Mouse (Mus musculus) adrenal gland, postnatal 25 days (tissue): ENCODE data around the gene Hspa12a. TPM values are rescaled to one million over a fixed set of nuclear protein-coding genes. Genes with fewer than 3 reads are reported as not detected.
A peak's percentile ranks its signal among the peaks of the same experiment; 100 is the strongest.

Experiments used
- DNase-seq: peaks from one replicate; pipeline ENCODE4 v3.0.0; 2021; ENCODE audit warnings: mixed read lengths
- total RNA-seq: library from RNA; stranded (reverse); gene quantifications from 2 replicates; pipeline ENCODE4 v1.2.3, GENCODE M21; 2021

Hspa12a gene
- total RNA-seq, 1 experiment from 2014 or later: 119 TPM

DNA sequence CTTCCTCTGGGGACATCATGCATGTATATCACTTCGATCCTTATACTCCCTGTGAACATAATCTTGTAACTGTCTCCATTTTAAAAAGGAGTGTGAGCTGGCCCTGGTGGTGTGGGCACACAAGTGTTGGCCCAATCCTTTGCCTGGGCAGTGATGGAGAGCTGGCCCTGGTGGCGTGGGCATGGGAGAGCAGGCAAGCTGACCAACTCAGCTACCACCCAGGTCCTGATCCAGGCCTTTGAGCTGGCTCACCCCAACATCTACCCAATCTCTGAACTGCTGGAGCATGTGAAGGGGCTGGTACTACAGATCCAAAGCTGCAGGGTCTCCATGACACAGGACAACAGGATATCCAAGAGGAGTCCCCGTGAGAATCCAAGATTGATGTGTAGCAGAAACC is 120.2 kb downstream of the Hspa12a start:
- no peak for DNase-seq

DNA sequence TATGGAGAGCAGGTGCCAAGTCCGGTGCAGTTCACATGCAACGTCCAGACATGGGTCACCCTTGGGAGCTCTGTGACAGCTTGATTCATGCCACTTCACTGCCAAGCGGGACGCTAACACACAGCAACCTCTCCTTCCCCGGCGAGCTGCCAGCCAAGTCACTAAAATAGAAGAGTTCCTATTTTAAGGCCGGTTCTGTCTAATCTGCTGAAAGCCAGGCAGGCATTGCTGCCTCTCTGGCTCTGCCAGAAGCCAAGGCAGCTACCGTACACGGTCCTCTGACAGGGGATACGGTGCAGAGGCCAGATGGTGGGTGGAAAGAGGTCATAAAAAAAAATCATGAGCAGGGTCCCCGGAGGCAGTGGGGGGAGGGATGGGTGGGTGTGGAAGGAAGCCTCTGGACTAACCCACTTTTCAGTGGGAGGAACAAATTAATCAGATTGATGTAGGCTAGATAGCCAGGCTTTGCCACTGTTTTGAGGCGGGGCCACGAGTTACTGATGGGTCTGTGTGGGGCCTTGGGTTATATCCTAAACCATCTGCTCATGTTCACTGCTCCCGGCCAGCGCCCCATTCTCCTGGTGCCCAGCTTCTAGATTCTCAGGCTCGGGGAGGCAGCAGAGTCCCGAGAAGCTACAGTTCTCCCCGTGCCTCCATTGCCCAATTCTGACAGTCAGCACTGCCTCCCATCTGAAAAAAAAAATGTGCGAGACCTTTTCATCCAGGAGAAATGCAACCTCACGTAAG is 120.8 kb downstream of the Hspa12a start:
- peak; percentile 84 for DNase-seq

DNA sequence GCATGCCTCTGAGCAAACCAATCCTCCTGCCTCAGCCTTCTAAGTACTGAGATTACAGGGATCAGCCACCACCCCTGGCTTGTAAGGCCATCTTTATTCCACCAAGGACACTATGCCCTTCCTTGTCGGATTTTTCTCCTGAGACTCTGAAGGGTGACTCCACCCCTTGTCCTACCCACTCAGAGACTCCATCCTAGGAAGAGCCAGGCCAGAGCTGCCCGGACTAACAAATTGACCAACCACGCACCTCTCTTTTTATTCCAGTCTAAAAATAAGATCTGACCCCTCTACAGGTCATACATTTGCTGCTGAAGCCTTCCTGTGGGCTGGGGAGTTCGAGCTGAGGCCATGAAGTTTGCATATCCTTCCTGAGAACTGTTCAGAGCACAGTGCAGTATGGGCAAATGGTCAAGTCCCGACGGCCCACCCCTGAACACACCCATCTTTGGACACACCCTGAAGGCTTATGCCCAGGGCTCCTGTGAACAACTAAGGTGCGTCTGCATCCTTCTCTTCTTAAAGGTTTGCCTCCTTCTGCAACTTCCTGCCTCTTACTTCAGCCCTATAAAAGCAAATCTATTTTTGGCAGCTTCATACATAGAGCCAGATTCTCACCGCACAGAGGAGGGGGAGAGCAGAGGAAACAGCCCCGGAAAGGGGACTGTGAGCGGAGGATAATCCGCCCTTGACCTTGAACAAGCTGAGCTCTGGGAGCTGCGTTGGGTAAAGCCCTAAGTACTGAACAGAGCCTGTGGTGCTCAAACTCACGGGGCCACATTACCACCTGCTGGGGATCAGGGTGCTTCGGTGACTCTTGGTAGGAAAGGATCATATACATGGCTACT is 124.7 kb downstream of the Hspa12a start:
- DNase-seq: no peak

DNA sequence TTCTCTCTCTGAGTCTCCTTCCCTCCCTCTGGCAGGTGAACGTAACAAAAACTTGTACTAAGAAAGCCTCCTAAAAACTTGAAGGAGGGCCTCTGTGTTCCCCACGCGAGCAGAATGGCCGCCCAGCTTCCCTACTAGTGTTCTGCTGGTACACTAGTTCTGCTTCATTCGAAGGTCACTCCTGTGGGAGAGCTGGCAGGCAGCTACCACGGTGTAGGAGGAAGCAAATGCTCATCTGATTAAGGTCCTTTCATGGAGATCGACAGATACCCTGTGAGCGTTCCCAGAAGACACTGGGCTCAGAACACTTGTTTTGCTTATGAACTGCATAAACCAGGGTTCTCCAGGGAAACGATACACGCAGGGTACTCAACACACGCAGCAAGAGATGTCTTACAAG is 126.1 kb downstream of the Hspa12a start:
- no peak for DNase-seq

DNA sequence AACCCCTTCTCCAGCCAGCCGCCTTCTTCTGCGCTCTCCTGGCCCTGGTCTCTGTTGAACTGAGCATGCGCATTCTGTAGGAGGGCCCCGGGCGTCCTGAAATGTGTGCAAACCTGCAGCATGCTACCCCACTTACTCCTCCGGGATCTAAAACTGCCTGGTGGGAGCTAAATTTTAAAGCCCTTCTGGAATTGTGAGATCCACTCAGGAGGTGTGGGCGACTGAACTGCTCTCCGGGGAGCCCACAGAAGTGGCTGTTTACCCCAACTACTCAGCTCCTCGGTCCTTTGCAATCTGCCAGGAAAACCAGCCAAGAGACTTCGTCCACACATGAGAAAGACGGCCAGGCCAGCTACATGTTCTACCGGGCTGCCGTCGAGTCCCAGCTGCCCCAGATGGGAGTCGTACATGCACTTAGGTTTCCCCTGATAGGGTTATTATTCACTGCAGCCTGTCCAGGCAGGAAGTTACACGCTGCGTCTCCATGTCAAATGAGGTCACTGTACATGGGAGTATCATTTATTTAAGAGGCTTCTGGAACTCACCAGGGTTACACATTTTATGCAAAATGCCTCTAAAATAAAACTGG is 126.9 kb downstream of the Hspa12a start:
- no peak for DNase-seq

DNA sequence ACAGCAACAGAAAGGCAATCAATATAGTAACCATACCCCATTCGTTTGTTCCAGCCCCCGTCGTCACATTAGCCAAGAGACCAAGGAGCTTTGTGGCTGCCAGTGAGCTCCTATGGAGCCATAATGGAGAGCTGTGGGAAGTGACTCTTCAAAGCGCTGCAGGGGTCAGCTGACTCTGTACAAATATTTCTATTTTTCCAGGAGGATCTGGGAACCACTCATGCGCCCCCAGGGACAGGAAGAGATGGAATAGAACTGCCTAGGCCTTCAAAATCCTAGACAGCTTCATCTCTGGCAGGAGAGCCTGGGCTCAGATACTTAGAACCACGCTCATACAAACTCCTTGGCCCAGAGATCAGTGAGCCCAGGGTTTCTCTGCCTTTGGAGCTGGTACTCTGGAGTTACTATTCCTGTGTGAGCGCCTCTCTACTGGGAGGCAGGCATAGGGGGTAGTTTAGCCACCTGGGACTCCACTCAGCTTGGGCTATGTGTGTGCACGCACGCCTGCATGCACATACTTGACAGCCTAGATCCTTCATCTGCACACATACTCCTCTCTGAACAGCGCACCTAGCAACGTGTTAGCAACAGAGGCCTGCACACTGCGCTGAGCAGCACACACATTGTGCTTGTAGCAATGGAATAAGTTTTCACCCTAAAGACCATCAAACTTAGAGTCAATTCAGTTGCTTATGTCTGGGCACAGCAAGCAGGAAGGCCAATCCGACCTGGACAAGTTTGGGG is 128.1 kb downstream of the Hspa12a start:
- DNase-seq: no peak

DNA sequence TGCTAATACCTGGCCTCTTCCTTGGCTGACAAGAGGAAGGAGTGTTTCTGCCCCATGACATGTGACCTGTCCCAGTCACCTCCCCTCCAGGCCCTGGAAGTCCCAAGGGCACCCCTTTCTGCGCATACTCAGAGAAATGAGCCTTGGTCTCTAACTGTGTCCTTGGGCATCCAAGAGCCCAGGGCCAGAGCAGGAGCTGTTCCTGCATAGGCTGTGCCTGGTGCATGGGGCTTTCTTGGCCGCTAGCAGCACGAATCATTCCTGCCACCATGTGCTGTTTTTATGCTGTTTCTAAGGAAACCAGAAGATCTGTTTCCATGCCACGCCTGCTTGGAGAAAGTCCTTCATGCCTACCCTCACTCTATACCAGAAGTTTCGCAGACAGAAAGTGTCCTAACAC is 132.9 kb downstream of the Hspa12a start:
- DNase-seq: peak; percentile 65

DNA sequence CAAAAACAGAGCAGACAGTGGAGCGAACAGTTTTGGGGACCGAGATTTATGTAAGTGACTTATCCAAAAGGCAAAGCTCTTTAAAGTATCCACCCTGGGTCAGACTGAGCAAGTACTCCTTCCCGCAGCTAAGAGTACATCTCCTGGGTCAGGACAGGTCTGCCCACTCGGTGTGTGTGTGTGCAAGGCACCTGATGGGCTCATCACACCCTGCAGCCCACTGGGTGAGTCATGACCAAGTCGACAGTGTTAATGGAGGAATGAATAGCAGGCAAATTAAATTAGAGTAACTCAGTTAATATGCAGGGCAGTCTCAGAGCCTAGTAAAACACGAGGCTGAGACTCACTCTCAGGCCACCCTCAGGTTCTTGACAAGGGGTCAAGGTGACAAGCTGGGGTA is 134.6 kb downstream of the Hspa12a start:
- no peak for DNase-seq

DNA sequence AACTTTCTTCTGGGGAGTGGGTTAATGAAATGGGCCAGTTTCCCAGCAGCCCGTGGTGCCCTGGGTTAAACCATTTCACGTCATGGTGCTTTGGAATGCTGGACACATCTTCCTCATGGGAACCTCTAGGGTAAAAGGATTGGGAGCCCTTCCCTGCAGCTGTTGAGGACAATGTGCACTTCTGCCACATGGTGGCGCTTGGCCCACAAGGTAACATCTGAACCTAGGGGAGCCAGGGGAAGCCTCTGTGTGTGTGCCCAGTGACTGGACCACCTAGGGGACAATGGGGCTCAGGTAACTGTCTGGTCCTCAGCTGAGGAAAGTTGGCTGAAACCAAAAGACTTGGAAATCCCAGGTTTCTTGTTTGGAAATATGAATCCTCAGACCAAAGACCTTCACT is 137.1 kb downstream of the Hspa12a start:
- DNase-seq: peak; percentile 73

DNA sequence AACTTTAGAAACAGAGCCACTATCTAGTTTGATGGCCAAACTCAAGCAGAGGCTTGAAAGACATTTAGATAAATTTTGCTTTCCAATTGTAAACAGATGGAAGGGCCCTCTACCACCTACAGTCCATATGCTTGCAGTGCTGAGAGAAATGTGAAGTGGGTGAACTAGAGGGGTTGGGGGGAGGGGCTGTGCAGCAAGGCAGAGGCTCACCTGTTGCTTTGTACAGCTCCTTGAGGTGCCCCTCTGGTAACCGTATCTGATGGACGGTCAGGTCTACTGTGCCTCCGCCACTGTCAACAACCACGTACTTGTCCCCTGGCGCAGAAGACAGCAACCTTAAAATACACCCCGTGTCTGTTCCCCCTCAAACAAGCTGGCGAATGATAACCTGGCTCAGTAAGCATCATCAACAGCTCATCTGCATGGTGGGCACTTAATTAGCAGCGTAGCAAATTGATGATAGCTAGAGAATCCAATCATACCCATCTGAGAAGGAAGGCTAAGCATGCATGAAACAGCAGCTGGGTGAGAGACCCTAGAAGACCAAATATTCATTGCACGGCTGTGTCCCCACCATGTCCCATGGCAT is 138.2 kb downstream of the Hspa12a start:
- no peak for DNase-seq

DNA sequence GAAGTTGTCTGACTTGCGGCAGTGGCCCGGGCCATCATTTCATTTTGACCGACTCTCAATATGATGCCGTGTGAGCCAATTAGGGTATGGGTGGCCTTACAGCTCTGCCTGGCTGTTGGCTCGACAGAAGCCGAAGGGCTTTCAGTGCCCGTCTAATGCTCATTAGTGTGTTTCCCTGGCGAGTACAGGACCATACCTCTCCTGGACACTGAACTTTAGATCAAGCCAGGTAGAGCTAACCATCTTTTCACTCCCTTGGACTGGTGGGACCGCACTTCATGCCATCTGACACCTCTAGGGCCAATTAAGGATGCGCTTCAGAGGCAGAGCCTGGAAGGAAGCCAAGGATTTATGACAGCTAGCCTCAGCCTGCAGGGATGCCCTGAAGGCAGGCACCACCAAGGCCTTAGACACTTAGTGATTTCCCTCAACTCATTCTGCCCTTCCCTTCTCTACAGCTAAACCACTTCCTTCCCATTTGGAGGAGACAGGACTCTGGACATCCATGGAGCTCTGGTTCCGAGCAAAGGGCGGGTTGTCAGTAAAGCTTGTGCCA is 148.3 kb downstream of the Hspa12a start:
- DNase-seq: no peak

DNA sequence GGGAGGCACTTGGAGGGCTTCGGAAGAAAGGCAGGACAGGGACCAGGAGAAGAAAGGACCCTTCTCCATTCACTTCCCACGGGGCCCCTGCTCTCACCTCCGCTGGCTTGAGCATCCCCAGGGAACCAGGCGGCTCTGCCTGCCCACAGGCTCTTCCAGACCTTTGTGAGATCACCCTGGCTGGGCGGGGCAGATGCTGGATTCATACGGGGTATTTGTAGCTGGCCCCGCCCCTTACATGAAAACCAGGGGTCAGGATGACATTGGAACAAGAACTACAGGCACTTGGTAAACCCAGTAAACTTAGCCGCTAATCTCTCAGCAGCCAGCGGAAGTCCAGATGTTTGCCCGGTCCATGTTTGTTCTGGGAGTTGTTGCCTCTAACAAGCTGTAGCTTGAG is 149.2 kb downstream of the Hspa12a start, which contains the start of gene 1700019N19Rik:
1700019N19Rik (minus strand) TSS at position 178 of the 400 bp plus-strand sequence.
- no peak for DNase-seq

DNA sequence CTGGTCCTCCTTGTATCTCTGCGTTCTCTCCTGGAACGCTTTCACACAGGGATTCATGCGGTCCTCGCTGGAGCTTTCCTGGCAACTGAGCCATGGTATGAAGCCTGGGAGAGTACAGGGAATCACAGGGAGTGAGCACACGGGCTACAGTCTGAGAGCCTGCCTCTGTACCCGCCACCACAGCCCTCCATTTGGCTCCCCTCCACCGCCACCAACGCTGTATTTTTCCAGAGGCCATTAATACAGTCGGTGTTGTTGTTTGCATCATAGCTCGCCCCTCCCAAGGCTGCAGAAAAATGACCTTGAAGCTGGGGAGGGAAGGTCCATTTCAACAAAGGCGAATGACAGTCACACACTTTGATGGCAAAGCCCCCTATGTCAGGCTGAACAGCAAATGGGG is 154.3 kb downstream of the Hspa12a start:
- peak; percentile 36 for DNase-seq

DNA sequence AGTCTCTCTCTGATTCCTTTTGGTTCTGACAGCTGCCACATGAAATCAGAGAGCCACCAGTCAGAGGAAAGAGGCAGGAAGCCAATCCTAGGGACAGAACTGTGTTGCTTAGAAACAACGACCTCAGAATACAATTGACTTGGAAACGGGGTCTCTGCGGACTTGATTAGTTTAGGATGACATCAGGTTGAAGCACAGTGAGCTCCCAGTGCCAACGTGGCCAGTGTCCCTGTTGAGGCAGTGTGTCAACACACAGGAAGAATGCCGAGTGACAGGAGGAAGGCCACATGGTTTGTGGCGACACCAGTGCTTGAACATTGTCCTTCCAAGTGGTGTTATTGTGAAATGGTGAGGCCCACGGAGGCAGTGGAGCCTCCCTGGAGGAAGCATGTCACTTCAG is 159.5 kb downstream of the Hspa12a start:
- DNase-seq: no peak

DNA sequence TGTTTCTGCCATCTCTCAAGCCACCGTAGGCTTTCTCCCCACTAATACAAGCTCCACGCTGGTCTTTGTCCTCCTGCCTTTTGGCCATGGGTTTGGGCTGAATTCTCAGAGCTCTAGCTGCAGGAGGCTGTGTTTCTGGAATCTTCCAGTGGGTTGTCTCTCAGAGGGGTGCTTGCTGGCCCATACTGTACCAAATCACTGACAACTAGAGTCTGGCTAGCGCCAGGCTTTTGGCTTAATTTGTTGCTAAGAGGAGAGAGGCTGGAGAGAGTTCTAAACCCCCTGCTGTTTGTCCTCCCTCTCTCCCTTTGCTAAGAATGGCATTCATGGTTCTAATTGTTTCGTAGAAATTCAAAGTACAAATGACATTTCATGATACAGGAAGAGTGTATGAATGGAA is 161.9 kb downstream of the Hspa12a start:
- DNase-seq: no peak

DNA sequence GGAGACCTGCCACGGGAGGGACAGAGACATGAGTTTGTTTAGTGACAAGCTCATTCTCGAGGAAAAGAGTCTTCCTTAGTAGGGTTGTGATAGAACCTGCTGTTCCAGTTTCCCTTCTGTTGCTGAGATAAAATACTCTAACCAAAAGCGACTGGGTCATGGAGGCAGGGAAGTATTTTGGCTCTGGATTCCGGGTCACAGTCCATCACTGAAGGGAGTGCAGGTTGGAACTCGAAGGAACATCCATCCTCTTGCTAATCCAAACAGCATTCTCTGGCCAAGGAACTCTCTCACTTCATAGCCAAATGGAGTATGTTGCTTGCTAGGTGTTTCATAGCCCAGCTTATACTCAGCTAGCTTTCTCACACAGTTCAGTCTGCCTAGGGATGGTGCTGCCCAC is 167.0 kb downstream of the Hspa12a start:
- no peak for DNase-seq

DNA sequence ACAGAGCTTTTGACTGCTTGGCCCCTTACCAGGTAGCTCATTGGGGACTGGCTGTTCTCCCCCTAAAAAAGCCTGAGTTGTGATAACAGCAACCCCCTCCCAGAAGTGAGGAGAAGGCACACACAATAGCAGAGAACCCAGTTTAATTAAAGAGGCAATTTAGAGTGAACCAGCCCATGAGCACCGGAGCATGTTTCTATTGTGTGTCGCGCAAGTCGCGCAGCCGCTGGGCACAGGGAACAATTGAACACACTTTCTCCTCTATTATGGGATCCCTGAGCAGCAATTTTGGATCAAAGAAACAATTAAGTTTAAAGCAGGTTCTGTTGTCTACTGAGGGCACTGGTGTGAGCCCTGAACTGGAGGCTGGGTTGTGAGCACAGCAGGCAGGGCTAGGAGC is 176.1 kb downstream of the Hspa12a start:
- DNase-seq: no peak

DNA sequence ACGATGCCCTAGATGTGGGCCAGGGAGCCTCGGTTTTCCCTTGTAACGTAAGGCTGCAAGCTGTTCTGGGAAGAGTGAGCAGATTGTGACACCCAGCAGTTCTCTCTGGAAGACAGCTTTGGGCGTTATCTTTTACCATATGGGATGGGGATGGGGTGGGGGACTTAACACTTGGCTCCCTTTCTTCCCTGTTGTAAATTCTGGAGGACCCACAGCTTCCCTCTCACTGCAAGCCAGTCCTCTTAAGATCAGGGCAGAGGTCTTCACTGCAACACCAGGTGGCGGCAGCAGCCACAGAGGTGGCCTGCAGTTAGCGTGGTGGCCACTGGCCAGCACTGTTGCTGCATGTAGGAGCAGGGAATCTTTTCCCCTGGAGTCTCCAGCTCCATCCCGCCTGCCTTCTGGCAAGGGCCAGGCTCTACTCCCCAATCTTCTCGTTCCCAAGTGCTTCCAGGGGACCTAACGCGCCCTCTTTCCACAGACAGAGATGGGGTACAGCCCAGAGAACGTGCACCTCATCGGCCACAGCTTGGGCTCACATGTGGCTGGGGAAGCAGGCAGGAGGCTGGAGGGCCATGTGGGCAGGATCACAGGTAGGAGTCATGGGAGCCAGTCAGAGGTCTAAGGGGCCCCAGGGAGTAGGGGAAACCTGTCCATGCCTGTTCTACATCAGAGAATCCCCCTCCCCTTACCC is 180.5 kb downstream of the Hspa12a start:
- peak; percentile 67 for DNase-seq

DNA sequence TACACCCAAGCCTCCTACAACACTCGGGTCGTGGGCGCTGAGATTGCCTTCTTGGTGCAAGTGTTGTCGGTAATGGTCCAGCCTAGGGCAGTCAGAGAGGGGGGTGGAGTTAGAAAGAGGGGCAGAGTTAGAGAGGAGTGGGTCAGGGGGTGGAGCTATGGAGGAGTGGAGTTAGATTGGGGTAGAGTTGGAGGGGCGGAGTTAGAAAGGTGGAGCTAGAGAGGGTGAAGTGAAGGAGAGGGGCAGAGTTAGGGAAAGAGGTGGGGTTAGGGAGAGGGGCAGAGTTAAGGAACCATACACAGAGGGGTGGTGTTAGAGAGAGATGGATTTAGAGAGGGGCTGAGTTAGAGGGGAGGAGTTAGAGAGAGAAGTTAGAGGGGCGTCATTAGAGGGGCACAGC is 181.1 kb downstream of the Hspa12a start:
- DNase-seq: no peak

DNA sequence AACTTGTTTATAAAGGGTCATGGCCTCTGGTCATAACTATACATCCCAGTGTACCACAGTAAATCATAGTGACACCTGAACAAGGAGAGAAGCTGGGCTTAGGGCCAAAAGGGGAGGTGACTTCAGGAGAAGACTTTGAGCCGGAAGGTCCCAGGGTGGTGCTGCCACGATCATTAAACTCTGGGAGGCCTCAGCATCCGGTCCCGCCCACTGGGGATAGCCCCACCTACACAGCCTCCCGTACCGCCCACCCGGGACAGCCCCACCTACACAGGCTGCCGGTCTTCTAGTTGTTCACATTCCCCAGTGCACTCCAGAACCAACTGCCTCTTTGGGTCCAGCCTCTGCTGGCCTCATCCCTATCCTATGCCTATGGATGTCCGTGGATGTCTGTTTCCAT is 184.0 kb downstream of the Hspa12a start, which contains the start of gene Pnliprp2:
Pnliprp2 (plus strand) TSS at position 297 of the 400 bp plus-strand sequence.
- no peak for DNase-seq

DNA sequence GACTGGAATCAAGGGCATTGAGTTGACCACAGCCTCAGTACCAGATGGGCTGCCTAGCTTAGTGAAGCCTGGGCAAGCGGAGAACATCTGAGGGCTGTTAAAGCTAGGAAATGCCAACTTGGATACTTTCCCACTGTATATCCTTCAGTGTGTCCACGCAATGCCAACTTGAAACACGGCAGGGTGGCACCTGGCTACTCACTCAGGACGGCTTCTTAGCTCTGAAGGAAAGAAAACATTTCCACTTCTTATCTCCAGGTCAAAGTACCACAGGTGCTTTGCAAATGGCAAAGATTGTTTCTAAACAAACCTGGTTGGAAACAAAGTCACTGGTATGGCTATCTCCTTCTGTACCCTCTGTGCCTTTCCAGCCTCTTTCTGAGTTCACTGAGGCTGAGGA is 184.6 kb downstream of the Hspa12a start:
- no peak for DNase-seq
